Mouse (Mus musculus) kidney, postnatal 0 days (tissue): Measurements from ENCODE around the gene Rspo1. TPM values are rescaled to one million over a fixed set of nuclear protein-coding genes. Genes with fewer than 3 reads are reported as not detected.

Experiments
- ATAC-seq: fragments of 200-750 bp; cut with Nextera tagmentation; replicated peaks from 2 replicates; pipeline ENCODE4 v1.8.0; 2017; ENCODE audit warnings: low read depth, moderate number of reproducible peaks, moderate TSS enrichment, moderate library complexity; ENCODE audit not compliant: low FRiP score
- DNase-seq: peaks from one replicate; pipeline ENCODE4 v3.0.0-alpha.2; 2016; ENCODE audit warnings: low spot score
- H3K27ac ChIP-seq: fragments of 300-500 bp; sonication (generic); 2 replicates; pipeline ENCODE4 v1.5.1; 2014; ENCODE audit warnings: mild to moderate bottlenecking
- H3K27me3 ChIP-seq: fragments of 300-500 bp; sonication (generic); 2 replicates; pipeline ENCODE4 v1.6.1; 2014; ENCODE audit warnings: low read length, mixed read lengths; ENCODE audit not compliant: insufficient read depth
- H3K36me3 ChIP-seq: fragments of 300-500 bp; sonication (generic); 2 replicates; pipeline ENCODE4 v1.6.1; 2014; ENCODE audit warnings: low read length, mixed read lengths; ENCODE audit not compliant: insufficient read depth
- H3K4me1 ChIP-seq: fragments of 300-500 bp; sonication (generic); replicated peaks from 2 replicates; pipeline ENCODE4 v1.6.1; 2014; ENCODE audit warnings: antibody characterized with exemption, low read length, mixed read lengths; ENCODE audit not compliant: insufficient read depth
- H3K4me2 ChIP-seq: fragments of 300-500 bp; sonication (generic); 2 replicates; pipeline ENCODE4 v1.6.1; 2014; ENCODE audit warnings: mild to moderate bottlenecking, low read length, moderate library complexity, mixed read lengths
- H3K4me3 ChIP-seq: fragments of 300-500 bp; sonication (generic); replicated peaks from 2 replicates; pipeline ENCODE4 v1.5.1; 2014; ENCODE audit warnings: low read depth, low read length
- H3K9ac ChIP-seq: fragments of 300-500 bp; sonication (generic); 2 replicates; pipeline ENCODE4 v1.6.1; 2014; ENCODE audit warnings: low read depth, low read length
- H3K9me3 ChIP-seq: fragments of 300-500 bp; sonication (generic); replicated peaks from 2 replicates; pipeline ENCODE4 v1.6.1; 2016; ENCODE audit warnings: low read length, inconsistent platforms, mixed read lengths
- CTCF ChIP-seq: IDR thresholded peaks from 2 replicates; pipeline ENCODE4 v1.5.1; 2016; ENCODE audit warnings: antibody characterized with exemption, low read depth, mild to moderate bottlenecking, moderate library complexity
- WGBS: fragments of 180-500 bp; shearing (Covaris S2); extraction: QIAGEN DNeasy Blood & Tissue Kit; methylation state at CpG from one replicate; pipeline ENCODE4 v1.1.7; 2014; 5-methylcytosine and 5-hydroxymethylcytosine counted together
- polyA plus RNA-seq: library from polyadenylated mRNA; unstranded; fragments of >200 nt; fragmentation: Nextera tagmentation; extraction: Ambion mirVana; gene quantifications from 2 replicates; pipeline ENCODE4 v1.2.1, GENCODE M21; 2015

Rspo1 gene
- polyA plus RNA-seq, 1 experiment from 2014 or later: 17.4 TPM

DNA sequence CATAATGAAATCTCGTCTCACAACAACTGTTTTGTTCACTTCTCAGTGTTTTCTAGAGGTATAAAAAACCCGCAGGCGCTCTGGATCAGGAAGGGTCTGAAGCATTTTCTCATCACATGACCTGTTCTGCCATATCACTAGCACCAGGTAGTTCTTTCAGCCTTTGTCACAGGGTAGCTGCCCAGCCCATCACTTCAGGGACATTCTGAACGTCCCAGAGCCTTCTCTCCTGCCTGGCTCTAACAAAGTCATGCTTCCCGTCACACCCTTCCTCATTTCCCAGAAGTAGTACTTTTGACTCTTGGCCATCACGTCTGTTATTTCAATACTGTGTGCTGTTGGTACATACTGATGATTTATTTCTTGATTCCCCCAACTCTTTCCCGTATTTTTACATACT lies 58.2 kb downstream of the Rspo1 start:
- WGBS: 79% methylated on average over 7 of the region's 7 CpGs
- H3K9me3 ChIP-seq: no peaks in the 10 kb centered on the region
- TF ChIP-seq CTCF: no peak
- no peak overlapping the region for H3K9ac ChIP-seq
- H3K4me2 ChIP-seq: no peak overlapping the region
- H3K4me1 ChIP-seq: no peaks in the 10 kb centered on the region
- H3K36me3 ChIP-seq: peaks cover 86% of the 10 kb centered on the region
- H3K27ac ChIP-seq: no peak overlapping the region
- no peak for ATAC-seq
- H3K27me3 ChIP-seq: no peaks in the 10 kb centered on the region
- no peak for DNase-seq
- no peak overlapping the region for H3K4me3 ChIP-seq

DNA sequence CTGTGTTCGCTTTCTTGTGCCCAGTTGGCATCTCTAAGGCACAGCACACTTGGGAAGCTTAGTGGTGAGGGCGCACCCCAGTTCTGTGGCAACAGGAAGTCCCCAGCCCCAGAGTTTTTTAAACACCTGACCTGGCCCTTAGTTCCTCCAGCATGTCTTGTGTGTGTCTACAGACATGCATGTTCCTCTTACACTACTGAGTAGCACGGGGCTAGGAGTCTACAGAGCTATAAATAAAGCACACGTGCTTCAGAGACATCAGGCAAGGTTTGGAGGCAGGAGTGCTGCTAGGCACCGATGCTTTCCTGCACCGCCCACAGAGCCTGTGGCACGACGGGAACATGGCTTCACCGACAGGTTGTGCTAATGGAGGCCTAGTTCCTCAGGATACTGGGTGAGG lies 69.2 kb downstream of the Rspo1 start:
- ATAC-seq: no peak
- 88% methylated on average over 9 of the region's 9 CpGs for WGBS
- no peak overlapping the region for H3K9ac ChIP-seq
- no peaks in the 10 kb centered on the region for H3K4me1 ChIP-seq
- TF ChIP-seq CTCF: no peak
- H3K4me2 ChIP-seq: no peak overlapping the region
- H3K36me3 ChIP-seq: peaks cover 37% of the 10 kb centered on the region
- H3K27me3 ChIP-seq: no peaks in the 10 kb centered on the region
- DNase-seq: no peak
- no peaks in the 10 kb centered on the region for H3K9me3 ChIP-seq
- H3K27ac ChIP-seq: no peak overlapping the region
- H3K4me3 ChIP-seq: no peak overlapping the region

DNA sequence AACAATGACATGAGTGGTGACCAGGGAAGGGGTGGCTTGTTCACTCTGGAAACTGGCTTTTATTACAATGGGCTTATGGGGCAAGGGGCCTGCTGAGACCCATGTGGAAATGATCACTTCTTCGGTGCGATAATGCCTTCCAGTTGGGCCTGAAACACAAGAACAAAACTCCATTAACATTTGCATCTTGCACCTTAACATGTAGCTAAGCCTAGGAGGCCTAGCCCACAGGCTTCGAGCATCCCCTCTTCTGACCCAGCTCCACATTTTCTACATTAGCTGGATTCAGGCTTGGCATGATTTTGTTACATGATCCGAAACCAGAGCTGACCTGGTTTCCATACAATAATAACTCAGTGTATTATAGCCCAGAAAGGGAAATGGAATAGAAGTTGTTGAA lies 70.2 kb downstream of the Rspo1 start:
- no peak for TF ChIP-seq CTCF
- Histone ChIP-seq H3K9me3 (no peaks in the 10 kb centered on the region), H3K36me3 (peaks cover 34% of the 10 kb centered on the region), H3K4me3 (no peak overlapping the region), H3K27me3 (no peaks in the 10 kb centered on the region), H3K4me2 (no peak overlapping the region), H3K27ac (no peak overlapping the region), H3K4me1 (no peaks in the 10 kb centered on the region), H3K9ac (no peak overlapping the region)
- no peak for DNase-seq
- WGBS: 79% methylated on average over 4 of the region's 4 CpGs
- ATAC-seq: no peak

DNA sequence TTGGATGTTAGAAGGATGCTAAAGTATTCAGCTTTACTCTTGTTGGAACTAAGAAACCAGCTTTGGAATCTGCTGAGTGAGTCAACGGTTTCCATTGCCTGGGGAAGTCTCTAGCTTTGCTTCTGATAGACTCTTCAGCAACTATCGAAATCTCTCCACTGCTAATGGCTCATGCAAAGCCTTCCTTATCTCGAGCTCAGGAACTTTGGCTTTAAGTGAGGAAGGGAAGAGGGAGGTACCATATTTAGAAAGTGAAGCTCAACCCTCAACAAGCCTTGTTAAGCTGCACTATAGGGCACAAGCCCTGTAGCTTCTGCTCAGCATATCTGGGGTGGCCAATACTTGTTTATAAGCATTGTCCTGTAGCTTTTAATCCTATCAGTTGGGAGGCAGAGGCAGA lies 71.0 kb downstream of the Rspo1 start:
- Histone ChIP-seq H3K27ac (no peak overlapping the region), H3K27me3 (no peaks in the 10 kb centered on the region), H3K9ac (no peak overlapping the region), H3K4me1 (no peaks in the 10 kb centered on the region), H3K9me3 (no peaks in the 10 kb centered on the region), H3K4me2 (no peak overlapping the region), H3K36me3 (peaks cover 33% of the 10 kb centered on the region), H3K4me3 (no peak overlapping the region)
- ATAC-seq (no peak), DNase-seq (no peak)
- WGBS: 59% methylated on average over 3 of the region's 3 CpGs
- no peak for TF ChIP-seq CTCF

DNA sequence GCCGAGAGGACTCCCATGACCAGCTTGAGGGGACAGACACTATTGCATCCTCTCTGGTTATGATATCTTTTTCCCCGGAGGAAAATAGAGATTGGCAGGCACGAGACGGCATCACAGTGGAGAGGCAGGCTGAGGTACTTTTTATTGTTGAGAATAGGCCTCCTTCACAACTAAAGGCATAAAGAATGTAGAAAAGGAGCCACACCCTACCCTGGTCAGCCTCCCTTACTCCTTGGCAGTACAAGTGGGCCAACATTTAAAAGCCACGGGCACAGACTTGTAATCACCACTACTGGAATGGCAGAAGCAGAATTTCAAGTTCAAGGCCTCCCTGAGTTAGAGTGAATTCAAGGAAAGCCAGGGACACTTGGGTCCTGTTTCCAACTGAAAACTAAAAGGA lies 71.8 kb downstream of the Rspo1 start:
- DNase-seq: no peak
- Histone ChIP-seq H3K9ac (no peak overlapping the region), H3K27me3 (no peaks in the 10 kb centered on the region), H3K36me3 (peaks cover 27% of the 10 kb centered on the region), H3K9me3 (no peaks in the 10 kb centered on the region), H3K4me3 (no peak overlapping the region), H3K4me2 (no peak overlapping the region), H3K27ac (no peak overlapping the region), H3K4me1 (no peaks in the 10 kb centered on the region)
- 58% methylated on average over 5 of the region's 5 CpGs for WGBS
- no peak for TF ChIP-seq CTCF
- no peak for ATAC-seq

Other genes with a start within 250 kb of the Rspo1 start
- 21.8 and 27.0 TPM in 2 replicates for gene Inpp5b, start 244.6 kb upstream of the Rspo1 start, polyA plus RNA-seq
- 11.3 and 14.8 TPM in 2 replicates for gene Mtf1, start 184.3 kb upstream of the Rspo1 start, polyA plus RNA-seq
- gene Yrdc, start 135.8 kb upstream of the Rspo1 start, polyA plus RNA-seq: 35.1 and 39.2 TPM in 2 replicates
- gene 1110065P20Rik, start 135.2 kb upstream of the Rspo1 start, polyA plus RNA-seq: 65.1 and 80.9 TPM in 2 replicates
- gene Maneal, start 124.3 kb upstream of the Rspo1 start, polyA plus RNA-seq: 0.34 and 0.36 TPM in 2 replicates
- gene Epha10, start 105.5 kb upstream of the Rspo1 start, polyA plus RNA-seq: not detected in 2 replicates
- 7.4 and 8.3 TPM in 2 replicates for gene 9930104L06Rik, start 49.4 kb upstream of the Rspo1 start, polyA plus RNA-seq
- gene Cdca8, start 47.1 kb upstream of the Rspo1 start, polyA plus RNA-seq: 42.8 and 53.9 TPM in 2 replicates
- 63.7 and 66.1 TPM in 2 replicates for gene Gnl2, start 30.2 kb downstream of the Rspo1 start, polyA plus RNA-seq
- 0.05 and 0.14 TPM in 2 replicates for gene Dnali1, start 79.3 kb downstream of the Rspo1 start, polyA plus RNA-seq
- gene Snip1, start 80.2 kb downstream of the Rspo1 start, polyA plus RNA-seq: 25.2 and 26.0 TPM in 2 replicates
- 49.5 and 50.8 TPM in 2 replicates for gene Meaf6, start 98.7 kb downstream of the Rspo1 start, polyA plus RNA-seq
- 0.59 and 0.78 TPM in 2 replicates for gene Zc3h12a, start 141.4 kb downstream of the Rspo1 start, polyA plus RNA-seq